Mouse (Mus musculus) heart, postnatal 0 days (tissue): ENCODE data around the gene Prpf40b.

Experiments used
- CTCF ChIP-seq: IDR thresholded peaks from 2 replicates; pipeline ENCODE4 v1.5.1; 2016; ENCODE audit warnings: antibody characterized with exemption, control low read depth, low read depth
- EP300 ChIP-seq: IDR thresholded peaks from 2 replicates; pipeline ENCODE4 v1.6.1; 2016; ENCODE audit warnings: antibody characterized with exemption, low read depth

- TF ChIP-seq EP300 (no peak), CTCF (no peak)
These were observed 39.6 kb upstream of the Prpf40b start for GRCm38 (mm10) chr15:99255241-99255749.
